Mouse (Mus musculus) ES-E14 (cell line): ENCODE data around the gene Atxn7. TPM values are rescaled to one million over a fixed set of nuclear protein-coding genes. Genes with fewer than 3 reads are reported as not detected.

Experiments used
- DNase-seq: peaks from one replicate; pipeline ENCODE4 v3.0.0-alpha.2; 2013; ENCODE audit warnings: low read depth, low spot score
- H3K27ac ChIP-seq: 2 replicates; pipeline ENCODE4 v1.5.1; 2012; ENCODE audit warnings: low read depth, mild to moderate bottlenecking, low read length, moderate library complexity, mixed read lengths; ENCODE audit not compliant: poor library complexity, insufficient read depth, severe bottlenecking
- H3K36me3 ChIP-seq: 2 replicates; pipeline ENCODE4 v1.6.1; 2012; ENCODE audit warnings: mild to moderate bottlenecking, low read length, moderate library complexity, mixed read lengths; ENCODE audit not compliant: control insufficient read depth, poor library complexity, insufficient read depth, severe bottlenecking
- H3K4me1 ChIP-seq, 2 experiments: fragments of 150-350 bp in 1 of 2; sonication (generic) in 1 of 2; 2 replicates each; pipeline ENCODE4 v1.6.1; 2012; ENCODE audit warnings: low read length in 2 of 2, mild to moderate bottlenecking in 1 of 2, mixed read lengths in 1 of 2; ENCODE audit not compliant: control insufficient read depth in 2 of 2, insufficient read depth in 2 of 2, poor library complexity in 1 of 2
- H3K4me3 ChIP-seq, 2 experiments: fragments of 150-350 bp in 1 of 2; sonication (generic) in 1 of 2; 2 replicates each; pipeline ENCODE4 v1.5.1; 2012; ENCODE audit warnings: low read length in 2 of 2, low read depth in 1 of 2, mild to moderate bottlenecking in 1 of 2, mixed read lengths in 1 of 2; ENCODE audit not compliant: insufficient read depth in 1 of 2, poor library complexity in 1 of 2, severe bottlenecking in 1 of 2
- H3K9ac ChIP-seq: 2 replicates; pipeline ENCODE4 v1.6.1; 2012; ENCODE audit warnings: low read depth, mild to moderate bottlenecking, low read length, mixed read lengths; ENCODE audit not compliant: poor library complexity, insufficient read depth, severe bottlenecking
- H3K9me3 ChIP-seq: fragments of 150-350 bp; sonication (generic); 2 replicates; pipeline ENCODE4 v1.6.1; 2012; ENCODE audit warnings: low read depth, mild to moderate bottlenecking, low read length; ENCODE audit not compliant: control insufficient read depth, insufficient read depth
- CHD2 ChIP-seq: IDR thresholded peaks from 2 replicates; pipeline ENCODE4 v1.6.1; 2014; ENCODE audit warnings: mild to moderate bottlenecking, low read depth, low read length, inconsistent platforms
- HCFC1 ChIP-seq: IDR thresholded peaks from 2 replicates; pipeline ENCODE4 v1.6.1; 2012; ENCODE audit warnings: low read length, inconsistent platforms, borderline replicate concordance; ENCODE audit not compliant: insufficient read depth
- MAFK ChIP-seq: IDR thresholded peaks from 2 replicates; pipeline ENCODE4 v1.6.1; 2014; ENCODE audit warnings: mild to moderate bottlenecking, low read depth, low read length, inconsistent platforms; ENCODE audit not compliant: insufficient read depth
- ZC3H11A ChIP-seq: IDR thresholded peaks from 2 replicates; pipeline ENCODE4 v1.6.1; 2012; ENCODE audit warnings: low read depth, mild to moderate bottlenecking, inconsistent platforms, low read length, borderline replicate concordance
- ZNF384 ChIP-seq: IDR thresholded peaks from 2 replicates; pipeline ENCODE4 v1.6.1; 2012; ENCODE audit warnings: low read depth, low read length, inconsistent platforms
- in situ Hi-C, 2 experiments: fragments of 600-800 bp; cut with MboI; formaldehyde crosslinking; loops; one replicate each; pipeline ENCODE4 v1.15.1; 2025; ENCODE audit warnings: low sequenced_read_pairs in 2 of 2, inconsistent platforms in 1 of 2; ENCODE audit not compliant: unreplicated experiment in 2 of 2
- total RNA-seq: library from RNA; depleted of rRNA; stranded (reverse); fragments of 300-350 nt; gene quantifications from 2 replicates; pipeline ENCODE4 v1.2.3, GENCODE M21; 2012

Atxn7 gene
- total RNA-seq, 1 experiment: 2.9 TPM

DNA sequence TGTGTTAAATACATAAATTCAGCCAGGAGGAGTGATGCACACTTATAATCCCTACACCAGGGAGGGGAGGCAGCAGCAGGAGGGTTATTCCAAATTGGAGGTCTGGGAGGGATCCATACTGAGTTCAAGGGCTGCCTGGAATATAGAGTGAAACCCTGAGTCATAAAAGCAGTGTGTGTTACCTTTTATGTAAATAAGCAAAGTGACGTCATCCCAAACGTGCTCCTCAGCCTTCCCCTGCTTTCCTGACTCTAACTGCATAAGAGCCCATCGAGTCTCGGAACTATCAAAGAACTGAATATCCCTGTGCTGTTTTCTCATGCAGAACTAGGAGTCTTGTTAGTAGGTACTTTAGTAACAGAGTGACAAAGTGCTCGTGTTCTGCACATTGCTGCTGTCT is 102.1 kb downstream of the Atxn7 start:
- Histone ChIP-seq H3K4me1 (peaks cover 2 to 7% of the 10 kb centered on the region in 2 experiments; a peak in 1 of 4 replicates), H3K27ac (no peak overlapping the region)
- TF ChIP-seq ZNF384 (no peak), CHD2 (no peak), HCFC1 (no peak), MAFK (no peak), ZC3H11A (no peak)

DNA sequence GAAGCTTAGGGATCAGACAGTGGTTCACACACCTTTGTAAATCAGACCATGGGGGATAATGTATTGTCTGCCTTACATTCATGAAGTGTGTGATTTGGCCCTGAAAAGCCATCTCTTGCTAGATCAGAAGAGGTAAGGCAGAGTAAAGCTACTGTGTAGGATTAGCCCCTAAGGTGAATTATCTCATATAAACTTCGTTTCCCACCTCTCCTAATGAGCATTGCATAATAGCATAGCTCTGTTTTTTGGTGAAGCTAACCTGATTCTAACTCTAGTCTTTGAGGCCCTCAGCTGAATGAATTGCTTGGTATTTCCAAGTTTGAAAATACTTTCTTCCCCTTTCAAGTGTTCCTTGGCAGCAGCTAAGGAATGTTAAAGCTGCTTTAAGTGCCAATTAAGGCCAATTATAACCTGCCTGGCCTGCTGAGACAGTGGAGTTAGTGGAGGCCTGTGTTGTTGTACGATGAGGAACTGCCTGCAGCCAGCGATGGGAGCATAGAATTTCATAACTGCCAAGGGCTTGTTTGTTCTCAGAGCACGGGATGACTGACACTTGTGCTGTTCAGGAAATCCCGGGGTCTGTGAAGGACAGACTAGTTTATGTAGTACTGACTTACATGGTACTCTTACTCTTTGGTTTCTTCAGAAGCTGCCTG is 103.4 kb downstream of the Atxn7 start:
- in situ Hi-C loops: no loop called here
- DNase-seq: no peak
- no peaks in the 10 kb centered on the region for H3K9me3 ChIP-seq
- TF ChIP-seq MAFK (no peak), HCFC1 (no peak), CHD2 (no peak), ZC3H11A (no peak), ZNF384 (no peak)
- no peak overlapping the region for H3K27ac ChIP-seq
- H3K4me1 ChIP-seq: peaks cover 2 to 5% of the 10 kb centered on the region in 2 experiments; a peak in 1 of 4 replicates
- H3K4me3 ChIP-seq: no peak overlapping the region
- no peaks in the 10 kb centered on the region for H3K36me3 ChIP-seq
- H3K9ac ChIP-seq: no peak overlapping the region

More for the DNA sequence above, 102.1 kb downstream of the Atxn7 start:
- in situ Hi-C loops: no loop called here
- no peak for DNase-seq
- Histone ChIP-seq H3K9me3 (no peaks in the 10 kb centered on the region), H3K9ac (no peak overlapping the region), H3K4me3 (no peak overlapping the region), H3K36me3 (no peaks in the 10 kb centered on the region)

DNA sequence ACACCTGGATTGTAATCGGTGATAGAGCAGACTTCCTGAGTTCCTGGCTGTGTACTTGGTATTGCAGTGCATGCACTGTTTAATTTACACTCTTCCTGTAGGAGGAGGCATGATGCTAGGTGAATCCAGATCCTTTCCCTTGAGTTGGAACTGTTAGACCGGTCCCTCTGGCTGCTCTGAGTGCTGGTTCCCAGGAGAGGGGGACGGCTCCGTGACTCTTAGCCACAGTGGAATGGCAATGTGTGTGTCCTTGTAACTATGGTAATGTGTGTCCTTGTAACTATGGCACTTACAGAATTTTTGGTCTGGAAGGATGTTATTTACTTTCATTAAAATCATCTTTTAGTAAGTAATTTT is 103.9 kb downstream of the Atxn7 start:
- Histone ChIP-seq H3K36me3 (no peaks in the 10 kb centered on the region), H3K4me1 (peaks cover 2 to 5% of the 10 kb centered on the region in 2 experiments; a peak in 1 of 4 replicates), H3K9ac (no peak overlapping the region), H3K27ac (no peak overlapping the region), H3K4me3 (no peak overlapping the region), H3K9me3 (no peaks in the 10 kb centered on the region)
- in situ Hi-C loops: no loop called here
- TF ChIP-seq HCFC1 (no peak), MAFK (no peak), CHD2 (no peak), ZC3H11A (no peak), ZNF384 (no peak)
- no peak for DNase-seq

DNA sequence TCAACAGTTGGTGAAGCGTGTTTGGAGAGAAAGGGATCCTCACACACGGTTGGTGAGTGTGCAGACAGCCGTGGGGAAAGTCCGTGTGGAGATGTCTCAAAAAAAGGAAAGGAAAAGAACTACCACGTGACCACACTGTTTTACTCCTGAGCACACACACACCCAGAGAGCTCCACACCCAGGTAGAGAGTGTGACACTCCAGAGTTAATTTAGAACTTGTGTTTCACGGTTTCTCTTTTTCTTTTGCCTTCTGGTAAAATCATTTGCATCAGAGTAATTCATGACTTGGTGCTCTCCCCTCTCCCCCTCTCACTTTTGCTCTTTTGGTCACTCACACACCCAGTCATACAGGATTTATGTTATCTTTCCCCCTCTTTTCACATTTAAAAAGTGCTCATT is 105.0 kb downstream of the Atxn7 start:
- in situ Hi-C loops: no loop called here
- Histone ChIP-seq H3K4me3 (no peak overlapping the region), H3K9ac (no peak overlapping the region), H3K9me3 (no peaks in the 10 kb centered on the region), H3K36me3 (no peaks in the 10 kb centered on the region), H3K27ac (no peak overlapping the region), H3K4me1 (peaks cover 2 to 5% of the 10 kb centered on the region in 2 experiments; a peak in 1 of 4 replicates)
- TF ChIP-seq MAFK (no peak), HCFC1 (no peak), ZC3H11A (no peak), ZNF384 (no peak)
- DNase-seq: no peak

DNA sequence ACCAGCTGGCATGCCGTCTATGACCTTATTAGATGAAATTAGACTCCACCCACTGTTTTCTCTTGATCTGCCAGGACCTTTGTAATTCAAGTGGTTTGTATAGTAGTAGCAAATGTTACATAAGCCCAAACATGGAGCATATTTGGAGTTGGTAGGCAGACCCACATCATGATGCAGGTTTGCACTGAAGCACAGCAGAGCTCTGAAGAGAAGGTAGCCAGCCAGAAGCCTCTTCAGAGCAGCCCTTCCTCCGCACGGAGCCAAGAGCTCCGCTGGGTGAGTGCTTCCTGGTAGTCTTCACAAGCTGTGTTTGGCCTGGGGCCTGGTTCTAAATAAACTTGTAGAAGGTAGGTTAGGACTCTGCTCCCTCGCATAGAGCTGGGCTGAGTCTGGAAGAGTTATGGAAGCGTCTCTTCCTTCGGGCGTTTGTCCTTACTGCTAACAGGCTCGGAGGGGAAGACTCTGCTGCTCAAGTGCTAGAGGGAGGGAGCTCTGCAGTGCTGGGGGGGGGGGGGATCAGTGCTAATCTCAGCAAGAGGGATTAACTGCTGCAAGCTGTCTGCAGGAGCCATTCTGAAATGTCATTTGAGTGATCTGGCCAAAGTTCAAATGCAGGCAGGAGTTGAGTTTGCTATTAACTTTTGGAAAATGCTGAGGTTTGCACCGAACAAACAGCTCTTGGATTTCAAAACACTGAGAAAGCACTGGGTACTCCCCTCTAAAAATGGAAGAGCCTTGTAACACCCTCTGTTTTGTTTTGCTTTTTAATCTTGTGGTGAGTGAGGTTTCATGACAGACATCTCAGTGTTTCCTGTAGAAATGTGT is 106.6 kb downstream of the Atxn7 start:
- H3K27ac ChIP-seq: no peak overlapping the region
- peaks cover 2 to 5% of the 10 kb centered on the region in 2 experiments; a peak in 1 of 4 replicates for H3K4me1 ChIP-seq
- no peaks in the 10 kb centered on the region for H3K36me3 ChIP-seq
- in situ Hi-C loops: no loop called here
- H3K4me3 ChIP-seq: peak overlapping the region; percentile 37 to 50
- H3K9me3 ChIP-seq: no peaks in the 10 kb centered on the region
- H3K9ac ChIP-seq: 0 out of 2 replicates have a peak overlapping the region, but pooled peaks have one; percentile 21
- no peak for TF ChIP-seq ZNF384
- TF ChIP-seq MAFK: no peak
- TF ChIP-seq HCFC1: no peak
- no peak for TF ChIP-seq CHD2
- no peak for TF ChIP-seq ZC3H11A
- DNase-seq: no peak
